Mouse (Mus musculus) brain, embryonic 14.5 days (tissue): ENCODE results near the gene Rnf169. TPM values are rescaled to one million over a fixed set of nuclear protein-coding genes. Genes with fewer than 3 reads are reported as not detected.
A peak's percentile ranks its signal among the peaks of the same experiment; 100 is the strongest.

Experiments
- DNase-seq: peaks from one replicate; pipeline ENCODE4 v3.0.0-alpha.2; 2011; ENCODE audit warnings: low read depth
- CTCF ChIP-seq: fragments of 200-500 bp; IDR thresholded peaks from 2 replicates; pipeline ENCODE4 v1.5.1; 2012; ENCODE audit warnings: inconsistent platforms, mild to moderate bottlenecking, moderate library complexity, borderline replicate concordance; ENCODE audit not compliant: insufficient read depth, insufficient read length; ENCODE audit errors: extremely low read depth
- POLR2A ChIP-seq: fragments of 200-500 bp; IDR thresholded peaks from 2 replicates; pipeline ENCODE4 v1.6.1; 2012; ENCODE audit warnings: mild to moderate bottlenecking, inconsistent platforms, borderline replicate concordance; ENCODE audit not compliant: poor library complexity, insufficient read depth, insufficient read length, severe bottlenecking; ENCODE audit errors: extremely low read depth
- polyA plus RNA-seq: library from polyadenylated mRNA; depleted of rRNA; stranded (reverse); fragments of >200 nt; gene quantifications from 2 replicates; pipeline ENCODE4 v1.2.3, GENCODE M21; 2012

Rnf169 gene
- polyA plus RNA-seq, 1 experiment, result 10.1 TPM

- TF ChIP-seq POLR2A (no peak), CTCF (peak; percentile 60; the same call in 1 of the 2 replicates)
- DNase-seq, result peak; percentile 83
Measured at GRCm38 (mm10) chr7:99926916-99927714, 53.1 kb downstream of the Rnf169 start.

GRCm38 (mm10) chr7:99920416-99920815, 59.8 kb downstream of the Rnf169 start:
- no peak for DNase-seq
- no peak for TF ChIP-seq CTCF
- no peak for TF ChIP-seq POLR2A

GRCm38 (mm10) chr7:99919971-99920370, 60.3 kb downstream of the Rnf169 start:
- DNase-seq, result no peak
- TF ChIP-seq CTCF, result no peak

DNA sequence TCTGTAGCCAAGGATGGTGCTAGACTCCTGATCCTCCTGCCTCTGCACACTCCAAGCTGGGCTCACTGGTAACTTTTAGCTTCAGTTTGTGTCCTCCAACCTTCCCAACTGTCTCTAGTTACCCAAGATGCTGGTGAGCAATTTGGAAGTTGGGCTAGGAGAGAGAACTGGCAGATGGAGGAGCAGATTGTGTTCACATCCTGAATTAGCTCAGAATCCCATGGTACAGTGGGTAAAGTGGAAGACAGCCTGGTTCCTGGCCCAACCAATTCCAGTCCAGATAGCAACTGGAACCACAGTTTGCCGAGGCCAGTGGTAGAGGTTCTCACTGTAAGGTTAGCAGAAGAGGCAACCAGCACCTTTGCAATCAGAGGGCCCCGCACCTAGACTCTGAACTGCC, 61.1 kb downstream of the Rnf169 start:
- TF ChIP-seq CTCF (no peak), POLR2A (no peak)
- no peak for DNase-seq

GRCm38 (mm10) chr7:99917320-99917844, 62.9 kb downstream of the Rnf169 start:
- DNase-seq, result peak; percentile 70
- TF ChIP-seq CTCF (no peak), POLR2A (no peak)

DNA sequence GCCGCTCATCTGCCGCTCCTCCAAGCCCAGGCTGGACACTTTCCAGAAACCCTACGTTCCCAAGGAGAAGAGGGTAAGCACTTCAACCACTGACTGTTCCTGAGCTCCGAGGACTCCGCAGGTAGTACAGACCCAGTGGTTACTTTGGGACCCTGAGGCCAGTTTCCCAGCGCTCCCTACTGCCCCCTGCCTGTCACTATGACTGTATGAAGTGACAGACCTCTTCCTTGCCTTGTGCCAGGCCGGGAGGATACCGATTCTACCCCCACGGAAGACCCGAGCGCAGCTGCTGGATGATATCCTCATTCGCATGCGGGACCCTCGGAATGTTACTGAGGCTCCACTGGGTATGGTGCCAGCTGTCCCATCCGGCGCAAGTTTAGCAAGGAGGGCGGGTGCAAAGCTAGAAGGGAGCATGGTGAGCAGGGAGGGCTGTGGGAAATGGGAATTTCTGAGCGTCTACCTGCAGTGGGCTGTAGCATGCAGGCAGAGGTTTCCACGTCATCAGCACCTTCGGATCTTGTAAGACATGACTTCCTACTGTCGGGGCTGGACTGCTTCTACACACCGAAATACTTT, 63.4 kb downstream of the Rnf169 start:
- peak; percentile 53 for DNase-seq
- TF ChIP-seq CTCF, result peak; percentile 62
- TF ChIP-seq POLR2A, result no peak

DNA sequence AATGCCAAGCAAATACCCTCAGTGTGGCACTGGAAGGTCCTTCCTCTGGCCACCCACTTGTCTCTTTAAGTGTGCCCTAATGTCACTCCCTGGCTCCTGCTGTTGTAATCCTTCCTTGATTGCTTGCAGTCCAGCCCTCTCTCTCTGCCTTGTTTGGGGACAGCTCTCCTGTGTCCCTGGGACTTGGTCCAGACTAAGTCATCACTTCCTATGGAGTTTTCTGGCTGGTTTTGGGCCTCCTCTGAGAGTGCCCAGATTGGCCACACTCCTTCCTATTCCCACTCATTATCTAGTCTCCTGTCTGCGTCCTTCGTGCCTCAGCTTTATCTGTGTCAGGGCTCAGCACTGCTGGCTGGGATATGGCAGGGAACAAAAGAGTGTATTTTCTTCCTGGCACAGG, 64.7 kb downstream of the Rnf169 start:
- DNase-seq, result no peak
- TF ChIP-seq CTCF (no peak), POLR2A (no peak)

DNA sequence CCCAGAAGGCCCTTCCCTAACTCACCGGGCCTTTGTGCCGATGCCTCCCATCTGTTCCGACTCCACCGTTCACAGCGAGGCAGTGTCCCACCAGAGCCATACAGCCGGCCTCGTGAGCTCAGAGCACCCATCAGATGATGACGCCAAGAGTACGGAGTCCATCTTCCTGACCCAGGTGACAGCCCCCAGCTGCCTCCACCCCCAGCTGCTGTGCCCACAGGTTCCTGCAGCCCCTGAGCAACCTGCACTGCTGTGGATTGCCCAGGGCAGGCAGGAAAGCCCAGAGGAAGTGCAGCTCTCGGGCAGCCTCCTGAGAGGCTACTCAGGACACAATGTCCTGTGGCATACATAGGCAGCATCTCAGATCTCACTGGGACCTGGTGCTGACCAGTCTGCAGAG, 65.9 kb downstream of the Rnf169 start:
- DNase-seq, result no peak
- no peak for TF ChIP-seq POLR2A
- no peak for TF ChIP-seq CTCF

- TF ChIP-seq POLR2A (no peak), CTCF (no peak)
- no peak for DNase-seq
Measured at GRCm38 (mm10) chr7:99911038-99911437, 69.2 kb downstream of the Rnf169 start.

- DNase-seq, result no peak
- TF ChIP-seq CTCF (no peak), POLR2A (no peak)
Measured at GRCm38 (mm10) chr7:99907463-99907862, 72.8 kb downstream of the Rnf169 start.

GRCm38 (mm10) chr7:99906346-99906745, 73.9 kb downstream of the Rnf169 start:
- no peak for DNase-seq
- TF ChIP-seq CTCF (no peak), POLR2A (no peak)
